Mouse (Mus musculus) hindbrain, embryonic 14.5 days (tissue): Measurements from ENCODE around the gene Trem3. TPM values are rescaled to one million over a fixed set of nuclear protein-coding genes. Genes with fewer than 3 reads are reported as not detected.
A peak's percentile ranks its signal among the peaks of the same experiment; 100 is the strongest.

Source experiments
- ATAC-seq: fragments of 200-750 bp; cut with Nextera tagmentation; 2 replicates; pipeline ENCODE4 v1.8.0; 2017; ENCODE audit warnings: moderate number of reproducible peaks, mild to moderate bottlenecking, moderate TSS enrichment, moderate library complexity; ENCODE audit not compliant: low FRiP score
- DNase-seq: peaks from one replicate; pipeline ENCODE4 v3.0.0-alpha.2; 2015; ENCODE audit warnings: low spot score
- H3K27ac ChIP-seq: fragments of 300-500 bp; sonication (generic); 2 replicates; pipeline ENCODE4 v1.5.1; 2014; ENCODE audit warnings: mild to moderate bottlenecking, moderate library complexity
- H3K27me3 ChIP-seq: fragments of 300-500 bp; sonication (generic); 2 replicates; pipeline ENCODE4 v1.6.1; 2014; ENCODE audit warnings: mild to moderate bottlenecking, low read length, mixed read lengths; ENCODE audit not compliant: control insufficient read depth, insufficient read depth
- H3K36me3 ChIP-seq: fragments of 300-500 bp; sonication (generic); replicated peaks from 2 replicates; pipeline ENCODE4 v1.6.1; 2014; ENCODE audit not compliant: control insufficient read depth, insufficient read depth
- H3K4me1 ChIP-seq: fragments of 300-500 bp; sonication (generic); replicated peaks from 2 replicates; pipeline ENCODE4 v1.6.1; 2014; ENCODE audit warnings: antibody characterized with exemption, low read length, mixed read lengths; ENCODE audit not compliant: control insufficient read depth, insufficient read depth
- H3K4me2 ChIP-seq: fragments of 300-500 bp; sonication (generic); replicated peaks from 2 replicates; pipeline ENCODE4 v1.6.1; 2014; ENCODE audit warnings: mild to moderate bottlenecking, moderate library complexity
- H3K4me3 ChIP-seq: fragments of 300-500 bp; sonication (generic); replicated peaks from 2 replicates; pipeline ENCODE4 v1.5.1; 2014; ENCODE audit warnings: mild to moderate bottlenecking, low read length
- H3K9ac ChIP-seq: fragments of 300-500 bp; sonication (generic); 2 replicates; pipeline ENCODE4 v1.6.1; 2014
- H3K9me3 ChIP-seq: fragments of 300-500 bp; sonication (generic); 2 replicates; pipeline ENCODE4 v1.6.1; 2016; ENCODE audit warnings: low read length; ENCODE audit not compliant: control insufficient read depth
- WGBS: fragments of 180-500 bp; shearing (Covaris S2); extraction: QIAGEN DNeasy Blood & Tissue Kit; methylation state at CpG from one replicate; pipeline ENCODE4 v1.1.7; 2014; 5-methylcytosine and 5-hydroxymethylcytosine counted together
- polyA plus RNA-seq: library from polyadenylated mRNA; unstranded; fragments of >200 nt; fragmentation: Nextera tagmentation; extraction: Ambion mirVana; gene quantifications from 2 replicates; pipeline ENCODE4 v1.2.1, GENCODE M21; 2014

The Trem3 gene
- polyA plus RNA-seq, 1 experiment from 2014 or later = not detected

- no peaks in the 10 kb centered on the region for H3K27me3 ChIP-seq
- H3K4me3 ChIP-seq = no peak overlapping the region
- 86% methylated on average over 4 of the region's 4 CpGs for WGBS
- no peaks in the 10 kb centered on the region; the same call in 1 of the 2 replicates for H3K4me1 ChIP-seq
- no peaks in the 10 kb centered on the region for H3K36me3 ChIP-seq
- H3K9ac ChIP-seq = no peak overlapping the region
- H3K9me3 ChIP-seq = no peaks in the 10 kb centered on the region
- DNase-seq (no peak), ATAC-seq (no peak)
- H3K4me2 ChIP-seq = no peak overlapping the region
- H3K27ac ChIP-seq = no peak overlapping the region
Observed at GRCm38 (mm10) chr17:48279002-48279401, 31.4 kb downstream of the Trem3 start.

- H3K4me3 ChIP-seq = peak overlapping the region; percentile 23
- H3K4me1 ChIP-seq = no peaks in the 10 kb centered on the region; the same call in 1 of the 2 replicates
- WGBS = 26% methylated on average over 18 of the region's 18 CpGs
- no peak for DNase-seq
- H3K27me3 ChIP-seq = no peaks in the 10 kb centered on the region
- peak overlapping the region; percentile 51 for H3K9ac ChIP-seq
- peak; percentile 60; the same call in 1 of the 2 replicates for ATAC-seq
- no peaks in the 10 kb centered on the region for H3K36me3 ChIP-seq
- H3K9me3 ChIP-seq = no peaks in the 10 kb centered on the region
- peak overlapping the region; percentile 52 for H3K4me2 ChIP-seq
- peak overlapping the region; percentile 38; the same call in 1 of the 2 replicates for H3K27ac ChIP-seq
Observed at GRCm38 (mm10) chr17:48280943-48281738, 33.6 kb downstream of the Trem3 start.

- ATAC-seq = no peak
- peak overlapping the region; percentile 51 for H3K9ac ChIP-seq
- H3K27ac ChIP-seq = no peak overlapping the region
- no peaks in the 10 kb centered on the region; the same call in 1 of the 2 replicates for H3K4me1 ChIP-seq
- WGBS = 5% methylated on average over 3 of the region's 3 CpGs
- H3K27me3 ChIP-seq = no peaks in the 10 kb centered on the region
- peak overlapping the region; percentile 52 for H3K4me2 ChIP-seq
- H3K4me3 ChIP-seq = peak overlapping the region; percentile 23
- peak; percentile 56 for DNase-seq
- H3K9me3 ChIP-seq = no peaks in the 10 kb centered on the region
- H3K36me3 ChIP-seq = no peaks in the 10 kb centered on the region
Observed at GRCm38 (mm10) chr17:48281739-48282085, 34.1 kb downstream of the Trem3 start.

- WGBS = 50% methylated on average over 1 of the region's 1 CpGs
- no peak for DNase-seq
- no peaks in the 10 kb centered on the region for H3K36me3 ChIP-seq
- H3K4me2 ChIP-seq = no peak overlapping the region
- H3K9ac ChIP-seq = no peak overlapping the region
- no peak overlapping the region for H3K4me3 ChIP-seq
- H3K27ac ChIP-seq = no peak overlapping the region
- no peaks in the 10 kb centered on the region; the same call in 1 of the 2 replicates for H3K4me1 ChIP-seq
- no peaks in the 10 kb centered on the region for H3K27me3 ChIP-seq
- peaks cover 6% of the 10 kb centered on the region for H3K9me3 ChIP-seq
- ATAC-seq = no peak
Observed at GRCm38 (mm10) chr17:48286765-48287164, 39.2 kb downstream of the Trem3 start.

GRCm38 (mm10) chr17:48287276-48287675 lies 39.7 kb downstream of the Trem3 start:
- H3K4me1 ChIP-seq = no peaks in the 10 kb centered on the region
- no peak overlapping the region for H3K4me2 ChIP-seq
- WGBS = 68% methylated on average over 2 of the region's 2 CpGs
- H3K36me3 ChIP-seq = no peaks in the 10 kb centered on the region
- H3K27me3 ChIP-seq = no peaks in the 10 kb centered on the region
- no peak for ATAC-seq
- no peak overlapping the region for H3K4me3 ChIP-seq
- no peak overlapping the region for H3K9ac ChIP-seq
- DNase-seq = no peak
- peaks cover 6% of the 10 kb centered on the region for H3K9me3 ChIP-seq
- no peak overlapping the region for H3K27ac ChIP-seq

- no peaks in the 10 kb centered on the region for H3K27me3 ChIP-seq
Observed at GRCm38 (mm10) chr17:48293500-48294194, 46.1 kb downstream of the Trem3 start.

GRCm38 (mm10) chr17:48299203-48299602 lies 51.6 kb downstream of the Trem3 start, which contains the start of gene Treml2:
Gene Treml2 (plus strand): TSS chr17:48299498.
- no peak for ATAC-seq
- H3K27me3 ChIP-seq = no peaks in the 10 kb centered on the region
- H3K27ac ChIP-seq = no peak within 1 kb of the TSS
- no peak within 1 kb of the TSS for H3K9ac ChIP-seq
- whole genome bisulfite sequencing = 45% methylated on average over 3 of the region's 4 CpGs
- no peaks in the 10 kb centered on the region for H3K9me3 ChIP-seq
- DNase-seq = no peak
- H3K36me3 ChIP-seq = no peaks in the 10 kb centered on the region
- no peaks in the 10 kb centered on the region for H3K4me1 ChIP-seq
- no peak within 1 kb of the TSS for H3K4me2 ChIP-seq
- H3K4me3 ChIP-seq = no peak within 1 kb of the TSS

More at GRCm38 (mm10) chr17:48293500-48294194, 46.1 kb downstream of the Trem3 start:
- H3K9me3 ChIP-seq = peaks cover 5% of the 10 kb centered on the region
- no peak overlapping the region for H3K4me2 ChIP-seq
- no peaks in the 10 kb centered on the region for H3K36me3 ChIP-seq
- ATAC-seq (no peak), DNase-seq (no peak)
- no peaks in the 10 kb centered on the region for H3K4me1 ChIP-seq
- H3K9ac ChIP-seq = no peak overlapping the region
- no peak overlapping the region for H3K27ac ChIP-seq
- H3K4me3 ChIP-seq = no peak overlapping the region
- 83% methylated on average over 5 of the region's 5 CpGs for WGBS

- ATAC-seq = no peak
- WGBS = 53% methylated on average over 7 of the region's 7 CpGs
- no peaks in the 10 kb centered on the region for H3K27me3 ChIP-seq
Observed at GRCm38 (mm10) chr17:48299756-48300155, 52.2 kb downstream of the Trem3 start.

GRCm38 (mm10) chr17:48300199-48300598 lies 52.6 kb downstream of the Trem3 start:
- ATAC-seq = no peak
- Histone ChIP-seq H3K27me3 (no peaks in the 10 kb centered on the region), H3K9me3 (no peaks in the 10 kb centered on the region), H3K9ac (no peak overlapping the region), H3K36me3 (no peaks in the 10 kb centered on the region), H3K4me2 (no peak overlapping the region), H3K4me3 (no peak overlapping the region), H3K27ac (no peak overlapping the region), H3K4me1 (no peaks in the 10 kb centered on the region)
- 73% methylated on average over 7 of the region's 7 CpGs for WGBS
- no peak for DNase-seq

More at GRCm38 (mm10) chr17:48299756-48300155, 52.2 kb downstream of the Trem3 start:
- H3K4me3 ChIP-seq = no peak overlapping the region
- H3K4me2 ChIP-seq = no peak overlapping the region
- no peak overlapping the region for H3K27ac ChIP-seq
- no peak for DNase-seq
- H3K36me3 ChIP-seq = no peaks in the 10 kb centered on the region
- no peaks in the 10 kb centered on the region for H3K4me1 ChIP-seq
- H3K9ac ChIP-seq = no peak overlapping the region
- no peaks in the 10 kb centered on the region for H3K9me3 ChIP-seq
